Mouse (Mus musculus) colon, adult 2 months (tissue): ENCODE data around the gene Luzp2. TPM values are rescaled to one million over a fixed set of nuclear protein-coding genes. Genes with fewer than 3 reads are reported as not detected.

Source experiments
- polyA plus RNA-seq: library from polyadenylated mRNA; depleted of rRNA; stranded (reverse); fragments of >200 nt; gene quantifications from 2 replicates; pipeline ENCODE4 v1.2.3, GENCODE M21; 2012; rRNA removed

Luzp2 gene
- not detected in 2 replicates for polyA plus RNA-seq

DNA sequence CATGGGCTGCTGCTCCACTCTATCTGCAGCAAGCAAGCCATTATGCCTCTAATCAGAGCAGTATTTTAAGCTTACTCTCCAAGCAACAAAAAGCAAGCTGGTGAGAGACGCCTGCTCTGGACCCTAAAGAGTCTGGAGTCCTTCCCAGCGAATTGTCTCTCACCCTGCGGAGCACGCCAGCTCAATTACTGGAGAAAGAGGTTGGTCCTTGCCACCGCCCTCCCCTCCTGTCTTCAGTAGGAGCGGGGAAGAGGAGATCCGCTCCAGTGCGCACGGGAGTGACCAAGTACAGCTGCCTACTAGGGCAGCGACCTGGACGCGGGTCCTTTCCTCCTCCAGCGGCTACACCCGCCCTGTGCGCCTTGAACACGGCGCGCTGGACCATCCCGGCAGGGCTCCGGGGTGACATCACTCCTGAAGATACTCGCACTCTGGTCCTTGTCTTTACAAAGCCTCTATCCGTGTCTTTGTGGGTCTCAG, at the start of gene Luzp2:
Luzp2 (plus strand) TSS at position 127 of the 480 bp plus-strand sequence.

